Mouse (Mus musculus): Measurements from ENCODE around the gene Etv5. TPM values are rescaled to one million over a fixed set of nuclear protein-coding genes. Genes with fewer than 3 reads are reported as not detected.

Gene Etv5
- polyA plus RNA-seq, 1 experiment: 151 TPM

DNA sequence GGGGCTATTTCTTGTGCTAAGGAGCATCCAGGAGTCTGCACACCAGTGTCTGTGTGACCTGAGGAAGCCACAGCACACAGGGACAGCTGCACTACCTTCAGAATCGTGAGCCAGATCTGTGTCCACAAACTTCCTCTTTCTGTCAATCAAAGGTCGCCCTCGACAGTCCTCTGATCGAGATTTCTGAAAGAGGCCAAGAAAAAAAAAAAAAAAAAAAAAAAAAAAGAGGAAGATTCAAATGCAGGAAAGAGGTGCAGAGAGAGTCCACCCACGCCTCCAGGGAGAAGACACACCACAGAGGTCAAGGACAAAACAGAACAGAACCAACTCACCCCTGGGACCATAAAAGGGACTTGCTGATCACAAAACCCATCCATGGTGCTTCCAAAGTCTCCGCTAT, 3.4 kb downstream of the Etv5 start:
- TF ChIP-seq GATA1 (IDR thresholded peaks at IDR 0.05; ENCODE audit: low read length): no peak

DNA sequence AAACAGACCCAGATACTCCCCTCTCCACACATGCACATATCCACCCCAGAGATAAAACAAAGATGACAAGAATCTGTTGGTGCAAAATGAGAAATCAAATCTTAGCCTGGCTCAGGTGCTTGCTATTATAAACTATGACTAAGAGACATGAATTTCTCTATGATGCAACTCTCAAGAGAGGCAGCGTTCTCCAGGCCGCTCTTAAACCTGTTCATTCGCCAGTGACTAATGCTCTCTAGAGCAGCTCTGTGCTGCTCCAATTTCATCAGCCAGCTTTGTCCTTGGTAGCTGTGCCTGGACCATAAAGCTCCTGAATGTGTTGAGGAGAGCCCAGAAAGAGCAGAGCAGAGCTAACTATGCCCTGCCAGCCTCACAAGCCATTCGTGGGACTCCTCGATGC, 5.0 kb downstream of the Etv5 start:
- no peak for TF ChIP-seq GATA1 (IDR thresholded peaks at IDR 0.05; ENCODE audit: low read length)

DNA sequence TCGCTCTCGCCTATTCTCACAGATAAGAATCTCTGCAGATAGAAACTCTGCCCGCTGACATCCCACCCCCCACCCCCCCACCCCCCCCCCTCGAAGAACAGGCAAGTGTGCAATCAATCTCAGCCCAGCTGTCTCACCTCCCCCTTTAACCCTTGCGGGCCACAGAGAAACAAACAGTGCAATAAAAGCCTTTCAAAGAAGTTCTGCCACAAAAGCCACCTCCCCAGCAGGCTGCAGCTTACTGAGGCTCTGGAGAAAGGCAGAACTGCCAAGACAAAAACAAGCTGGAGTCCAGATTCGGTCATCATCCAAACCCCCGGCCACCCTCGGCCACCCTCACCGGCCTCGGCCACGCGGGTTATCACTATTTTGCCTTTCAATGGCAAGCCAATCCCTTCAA, 5.6 kb downstream of the Etv5 start:
- TF ChIP-seq GATA1 (IDR thresholded peaks at IDR 0.05; ENCODE audit: low read length): no peak

DNA sequence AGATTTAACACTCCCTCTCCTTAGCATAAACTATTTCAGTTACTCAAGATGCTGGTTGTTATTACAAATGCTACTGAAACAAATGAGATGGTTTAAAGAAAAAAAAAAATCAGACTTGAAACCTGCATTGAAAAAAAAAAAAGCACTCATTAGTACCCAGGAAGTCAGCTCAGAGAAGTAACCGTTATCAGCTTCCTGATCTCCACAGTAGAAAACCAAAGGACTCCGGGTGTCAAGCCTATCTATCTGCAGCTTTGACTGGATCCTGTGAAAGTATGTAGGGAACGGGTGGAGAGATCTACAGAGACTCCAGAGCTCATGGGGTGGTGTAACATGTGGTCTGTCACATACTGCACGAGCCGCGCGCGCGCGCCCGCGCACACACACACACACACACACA, 7.7 kb downstream of the Etv5 start:
- peak; percentile 31 for TF ChIP-seq GATA1 (IDR thresholded peaks at IDR 0.05; ENCODE audit: low read length)

DNA sequence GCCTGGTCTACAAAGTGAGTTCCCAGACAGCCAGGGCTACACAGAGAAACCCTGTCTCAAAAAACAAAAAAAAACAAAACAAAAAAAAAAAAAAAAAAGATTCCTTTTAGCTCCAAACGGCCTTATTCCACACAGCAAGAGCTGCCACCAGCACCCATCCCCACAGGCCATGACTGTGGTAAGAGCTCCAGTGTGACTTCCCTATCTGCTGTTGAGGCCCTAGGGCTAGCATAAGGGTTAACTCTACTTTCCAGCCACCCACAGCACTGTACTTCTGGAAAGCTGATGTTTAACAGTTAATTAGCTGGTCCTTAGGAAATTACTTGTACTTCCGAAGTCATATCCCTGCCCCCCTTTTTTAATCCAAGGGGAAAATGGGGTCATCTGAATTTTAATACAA, 8.2 kb downstream of the Etv5 start:
- no peak for TF ChIP-seq GATA1 (IDR thresholded peaks at IDR 0.05; ENCODE audit: low read length)

DNA sequence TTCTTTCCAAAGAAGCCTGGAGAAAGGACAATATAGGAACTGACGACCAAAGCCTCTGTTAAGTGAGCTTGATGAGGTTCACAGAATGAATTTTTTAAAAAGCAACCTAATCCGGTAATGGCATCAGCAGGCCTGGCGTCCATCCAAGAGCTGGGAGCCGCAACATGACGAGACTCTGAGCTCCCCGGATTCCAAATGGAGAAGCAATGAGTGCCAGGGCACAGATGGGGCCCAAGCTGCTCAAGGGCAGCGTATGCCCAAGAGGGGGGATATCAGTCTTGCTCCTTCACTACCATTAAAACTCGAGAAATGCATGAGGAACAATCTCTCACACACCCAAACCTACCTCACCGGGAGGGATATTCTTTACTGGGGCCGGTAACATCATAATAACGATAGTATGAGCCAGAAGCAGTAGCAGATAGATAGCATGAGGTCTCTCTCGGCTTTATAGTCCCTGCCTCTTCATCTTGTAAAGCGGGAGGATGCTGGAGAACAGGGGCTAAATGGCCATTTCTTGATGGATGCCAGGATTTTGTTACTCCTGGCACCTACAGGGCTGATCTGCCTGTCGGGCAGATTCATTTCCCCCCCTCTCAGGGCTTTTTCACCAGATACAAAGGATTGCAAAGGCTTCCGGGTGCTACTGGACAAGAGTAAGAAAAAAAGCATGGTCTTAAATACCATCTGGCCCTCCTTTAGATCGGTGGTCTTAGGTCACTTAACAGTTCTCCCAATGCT, 9.1 kb downstream of the Etv5 start:
- TF ChIP-seq GATA1 (IDR thresholded peaks at IDR 0.05; ENCODE audit: low read length): no peak

DNA sequence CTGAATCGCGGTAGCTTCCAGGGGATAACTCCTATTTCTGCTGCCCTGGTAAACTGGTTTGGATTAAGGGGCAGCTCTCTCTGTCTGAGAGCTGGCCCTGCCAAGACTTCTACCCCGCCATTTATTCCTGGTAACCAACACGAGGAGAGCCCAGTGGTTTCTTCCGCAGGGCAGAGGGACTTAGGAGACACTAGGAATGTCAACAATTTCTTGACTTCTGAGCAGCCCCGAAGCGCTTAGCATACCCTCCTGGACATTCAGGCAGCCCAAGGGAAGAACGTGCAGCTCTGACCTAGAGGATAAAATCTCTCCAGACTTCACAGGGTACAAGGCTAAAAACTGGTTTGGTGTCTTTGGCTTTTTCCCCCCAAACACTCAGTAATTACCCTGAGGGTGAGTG, 10.1 kb downstream of the Etv5 start:
- TF ChIP-seq GATA1 (IDR thresholded peaks at IDR 0.05; ENCODE audit: low read length): no peak

DNA sequence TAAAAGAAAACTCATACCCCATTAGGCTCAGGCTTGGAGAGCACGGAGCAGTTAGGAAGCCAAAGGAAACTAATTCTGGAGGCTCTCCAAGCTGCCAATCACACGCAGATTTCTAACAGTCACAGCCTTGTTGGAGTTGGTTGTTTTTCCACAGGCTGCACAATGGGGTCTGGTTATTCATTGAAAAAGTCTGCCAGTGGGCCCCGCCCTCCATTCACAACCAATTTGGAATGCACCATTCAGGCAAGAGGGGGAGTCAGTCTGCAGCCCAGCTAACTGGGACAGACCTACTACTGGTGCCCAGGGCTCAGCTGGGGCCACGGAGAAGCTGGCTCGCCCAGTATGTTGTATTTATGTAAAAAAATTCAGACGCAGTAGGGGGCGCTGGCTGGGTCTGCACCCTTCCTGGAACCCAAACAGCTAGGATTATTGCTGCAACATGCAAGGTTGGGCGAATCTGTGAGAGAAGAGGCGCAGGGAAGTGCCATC, 10.6 kb downstream of the Etv5 start:
- no peak for TF ChIP-seq GATA1 (IDR thresholded peaks at IDR 0.05; ENCODE audit: low read length)

DNA sequence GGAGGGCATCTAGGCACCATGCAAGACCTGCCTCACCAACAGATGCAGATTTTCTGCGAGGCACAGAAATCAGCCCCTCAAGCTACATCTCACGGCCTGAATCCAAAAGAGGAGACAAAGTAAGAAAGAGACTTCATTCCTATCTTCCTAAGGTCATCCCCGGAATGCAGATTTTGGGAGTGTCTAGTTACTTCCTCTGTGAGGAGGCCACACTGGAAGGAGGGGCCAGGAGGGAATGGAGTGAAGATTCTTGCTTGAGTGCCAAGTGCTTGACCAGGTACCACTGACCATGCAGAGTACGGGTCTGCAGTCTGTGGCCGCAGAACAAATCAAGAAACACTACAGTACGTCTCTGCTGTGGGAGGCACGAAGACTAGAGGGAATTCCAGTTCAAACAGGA, 12.7 kb downstream of the Etv5 start:
- no peak for TF ChIP-seq GATA1 (IDR thresholded peaks at IDR 0.05; ENCODE audit: low read length)

DNA sequence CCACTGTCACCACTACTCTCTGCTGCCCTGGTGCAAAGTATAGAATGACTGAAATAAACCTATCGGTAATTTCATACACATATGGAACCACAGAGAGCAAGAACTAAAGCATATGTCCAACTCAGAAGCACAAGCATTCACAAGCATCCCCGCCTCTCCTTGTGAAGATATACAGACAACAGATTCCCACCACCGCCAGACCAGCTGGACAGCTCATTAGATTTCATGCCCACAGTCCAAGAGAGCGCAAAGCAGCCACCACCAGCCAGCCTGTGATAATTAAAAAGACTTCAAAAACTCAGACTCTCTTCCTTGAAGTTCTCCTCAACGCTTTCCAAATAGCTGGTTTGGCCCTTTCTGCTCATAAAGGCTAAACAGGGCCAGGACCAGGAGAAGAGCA, 17.3 kb downstream of the Etv5 start:
- no peak for TF ChIP-seq GATA1 (IDR thresholded peaks at IDR 0.05; ENCODE audit: low read length)

DNA sequence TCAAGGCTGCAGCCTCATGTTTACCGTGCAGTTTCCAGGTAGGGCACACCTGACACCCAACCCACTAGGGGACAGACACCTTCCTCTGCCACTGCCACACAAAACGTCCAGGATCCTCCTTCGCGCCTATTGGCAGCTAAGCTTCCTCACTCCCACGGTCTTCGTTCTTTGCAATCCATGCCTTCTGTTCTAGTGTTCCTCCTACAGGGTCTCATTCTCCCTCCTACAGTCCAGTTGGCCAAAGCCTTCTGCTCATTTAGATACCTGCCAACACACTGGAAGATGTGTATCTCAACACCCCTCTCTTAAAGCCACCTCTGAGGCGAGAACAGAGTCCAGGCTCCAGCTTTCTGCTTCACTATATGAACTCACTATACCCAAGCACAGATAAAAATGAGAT, 21.6 kb downstream of the Etv5 start:
- no peak for TF ChIP-seq GATA1 (IDR thresholded peaks at IDR 0.05; ENCODE audit: low read length)

DNA sequence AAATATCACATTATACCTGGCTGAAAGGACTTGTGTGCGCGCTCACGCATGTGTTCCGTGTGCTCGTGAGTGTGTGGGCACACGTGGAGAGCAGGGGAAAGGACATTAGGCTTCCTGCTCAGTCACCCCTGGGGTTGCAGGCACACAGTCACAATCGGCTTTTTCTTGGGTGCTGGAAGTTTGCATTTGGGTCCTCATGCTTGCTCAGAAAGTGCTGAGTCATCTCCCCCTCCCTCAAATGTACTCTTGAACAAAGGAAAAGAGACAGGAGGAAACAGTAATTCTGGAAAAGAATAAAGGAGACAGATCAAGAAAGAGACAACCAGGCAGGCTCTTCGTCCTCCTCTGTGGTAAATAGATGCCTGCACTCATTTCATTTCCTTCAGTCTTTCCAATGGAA, 22.5 kb downstream of the Etv5 start:
- no peak for TF ChIP-seq GATA1 (IDR thresholded peaks at IDR 0.05; ENCODE audit: low read length)

DNA sequence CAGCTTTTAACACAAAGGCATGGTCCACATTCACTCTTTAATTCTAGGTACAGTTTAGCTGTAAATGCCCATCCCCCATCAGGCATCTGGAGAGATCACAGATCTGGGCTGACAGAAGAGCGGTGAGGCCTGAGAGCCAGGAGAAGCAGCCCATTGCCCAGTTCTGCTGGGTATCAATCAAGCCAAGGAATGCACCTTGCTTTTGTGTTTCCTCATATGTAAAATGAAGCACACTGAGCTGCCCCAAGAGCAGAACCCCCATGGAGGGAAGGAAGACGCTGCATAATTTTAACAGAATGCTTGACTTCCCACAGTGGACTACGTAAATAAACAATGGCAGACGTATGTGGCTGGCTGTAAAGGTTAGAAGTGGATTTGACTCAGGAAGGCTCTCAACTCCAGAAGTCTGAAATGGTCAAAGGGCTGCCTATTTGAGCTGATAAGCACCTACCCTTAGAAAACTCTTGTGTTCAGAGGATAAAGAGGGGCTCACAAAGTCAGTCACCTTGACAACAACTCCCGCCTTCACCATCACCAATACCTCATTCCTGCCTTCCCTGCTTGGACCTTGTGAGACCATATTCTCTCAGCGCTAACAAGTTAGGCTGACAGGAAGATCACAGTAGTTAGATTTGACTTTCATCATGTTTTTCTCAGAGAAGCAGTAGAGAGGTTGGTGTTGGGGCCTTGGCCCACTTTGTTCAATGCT, 23.2 kb downstream of the Etv5 start:
- no peak for TF ChIP-seq GATA1 (IDR thresholded peaks at IDR 0.05; ENCODE audit: low read length)

DNA sequence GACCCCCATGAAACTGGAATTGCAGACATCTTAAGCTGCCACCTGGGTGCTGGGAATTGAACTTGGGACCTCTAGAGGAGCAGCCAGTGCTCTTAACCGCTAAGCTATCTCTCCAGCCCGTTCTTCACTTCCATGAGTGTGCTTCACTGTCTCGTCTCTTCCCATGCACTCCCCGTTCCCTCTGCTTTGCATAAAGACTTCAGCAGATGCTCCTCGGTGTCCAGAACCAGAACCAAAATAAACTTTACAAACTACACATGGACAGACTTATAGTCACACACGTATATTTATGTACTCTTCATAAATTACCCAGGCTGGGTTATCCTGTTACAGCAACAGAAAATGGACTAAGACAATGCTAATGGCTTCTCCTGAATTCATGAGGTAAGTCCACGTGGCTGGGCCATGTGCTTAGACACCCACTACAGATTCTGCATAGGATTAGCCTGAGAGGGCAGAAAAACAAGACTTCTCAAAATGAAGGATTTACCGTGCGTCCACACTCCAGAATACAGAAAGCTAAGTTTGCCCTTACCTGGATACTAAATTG, 25.2 kb downstream of the Etv5 start:
- no peak for TF ChIP-seq GATA1 (IDR thresholded peaks at IDR 0.05; ENCODE audit: low read length)

DNA sequence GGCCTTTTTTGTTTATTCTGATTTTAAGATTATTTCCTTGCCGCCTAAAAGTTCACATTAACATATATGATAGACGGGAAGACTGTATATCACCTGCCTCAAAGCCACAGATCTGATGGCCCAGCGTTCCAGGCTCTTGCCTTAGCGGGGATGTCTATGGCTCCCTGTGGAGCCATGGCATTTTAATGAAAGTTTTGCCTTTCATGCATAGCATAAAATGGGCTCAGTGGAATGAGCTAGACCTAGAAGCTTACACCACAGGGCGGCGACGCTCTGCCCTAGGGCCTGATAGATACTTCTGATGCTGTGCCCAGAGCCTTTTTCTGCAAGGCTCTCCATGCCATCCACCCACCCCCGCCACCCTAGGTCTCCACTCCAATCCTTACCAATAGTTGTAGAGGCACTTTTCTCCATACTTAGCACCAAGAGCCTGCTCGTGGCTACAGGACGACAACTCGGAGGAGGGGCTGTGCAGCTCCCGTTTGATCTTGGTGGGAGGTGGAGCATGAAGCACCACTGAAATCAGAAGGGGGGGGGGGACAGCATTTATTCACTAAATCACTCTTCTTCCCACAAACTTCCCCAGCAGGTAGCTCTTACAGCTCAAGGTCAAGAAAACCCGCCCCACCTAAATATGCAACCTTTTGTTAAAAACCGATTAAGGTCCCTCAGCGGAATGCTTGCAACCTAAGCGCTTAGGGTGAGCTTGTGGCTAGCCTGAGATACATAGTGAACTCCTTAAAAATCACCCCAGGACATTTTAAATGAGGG, 26.9 kb downstream of the Etv5 start:
- no peak for TF ChIP-seq GATA1 (IDR thresholded peaks at IDR 0.05; ENCODE audit: low read length)

DNA sequence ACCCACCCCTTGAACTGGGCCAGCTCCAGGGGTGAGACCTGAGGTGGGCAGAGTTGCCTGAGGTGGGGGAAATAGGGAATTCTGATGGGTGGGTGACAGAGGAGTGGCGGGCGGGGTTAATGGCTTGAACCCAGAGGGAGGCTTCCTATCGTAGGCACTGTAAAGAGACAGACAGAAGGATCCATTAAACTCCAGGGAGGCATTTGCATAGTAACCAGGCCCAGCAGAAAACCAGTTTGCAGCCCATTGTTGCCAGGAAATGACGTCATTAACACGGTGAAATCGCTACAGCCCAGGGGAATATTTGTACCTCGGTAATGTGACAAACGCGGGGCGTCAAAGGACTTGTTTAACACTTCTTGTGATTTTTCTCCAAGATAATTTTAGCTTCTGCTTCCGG, 27.8 kb downstream of the Etv5 start:
- no peak for TF ChIP-seq GATA1 (IDR thresholded peaks at IDR 0.05; ENCODE audit: low read length)
